Mouse (Mus musculus): Measurements from ENCODE around the gene Fam89a. TPM values are rescaled to one million over a fixed set of nuclear protein-coding genes. Genes with fewer than 3 reads are reported as not detected.

Fam89a gene
- under 1 TPM; 0.25 to 0.37 TPM for total RNA-seq (2021)
- long read RNA-seq = 0 reads

GRCm38 (mm10) chr8:124751709-124752173, at the start of gene Fam89a:
Fam89a (minus strand) TSS chr8:124751832.
- no peak for DNase-seq (ENCODE audit: low spot score in 2 of 2)

DNA sequence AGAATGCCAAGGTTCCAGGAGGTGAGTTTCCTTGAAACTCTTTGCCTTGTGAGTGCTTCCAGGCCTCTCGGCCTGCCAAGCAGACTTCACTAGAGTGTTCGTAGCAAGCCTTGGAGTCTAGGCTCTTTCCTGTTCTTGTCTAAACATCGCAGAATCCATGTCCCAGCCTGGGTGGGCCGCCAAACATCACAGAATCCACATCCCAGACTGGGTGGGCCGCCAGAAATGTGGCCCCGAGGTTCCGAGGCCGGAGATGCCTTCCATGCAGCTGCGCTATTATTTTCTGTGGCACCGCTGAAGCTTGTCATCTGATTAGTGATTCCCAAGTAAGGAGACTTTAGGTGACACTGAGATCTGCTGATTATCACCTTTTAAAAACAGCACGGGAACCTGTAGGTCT, 48.9 kb upstream of the Fam89a start:
- DNase-seq (ENCODE audit: low spot score in 2 of 2) = no peak

- DNase-seq (ENCODE audit: low spot score in 2 of 2) = no peak
Observed at GRCm38 (mm10) chr8:124795781-124796488, 44.3 kb upstream of the Fam89a start.

DNA sequence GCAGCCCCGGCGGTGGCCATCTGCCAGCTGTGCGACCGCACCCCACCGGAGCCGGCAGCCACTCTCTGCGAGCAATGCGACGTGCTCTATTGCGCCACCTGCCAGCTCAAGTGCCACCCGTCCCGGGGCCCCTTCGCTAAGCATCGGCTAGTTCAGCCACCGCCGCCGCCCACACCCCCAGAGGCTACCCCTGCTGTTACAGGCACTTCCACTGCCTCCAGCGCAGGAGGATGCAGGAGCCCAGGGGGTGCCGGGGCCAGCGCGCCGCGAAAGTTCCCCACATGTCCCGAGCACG, 42.8 kb upstream of the Fam89a start:
- peak; percentile 86 to 91 for DNase-seq (ENCODE audit: low spot score in 2 of 2)

DNA sequence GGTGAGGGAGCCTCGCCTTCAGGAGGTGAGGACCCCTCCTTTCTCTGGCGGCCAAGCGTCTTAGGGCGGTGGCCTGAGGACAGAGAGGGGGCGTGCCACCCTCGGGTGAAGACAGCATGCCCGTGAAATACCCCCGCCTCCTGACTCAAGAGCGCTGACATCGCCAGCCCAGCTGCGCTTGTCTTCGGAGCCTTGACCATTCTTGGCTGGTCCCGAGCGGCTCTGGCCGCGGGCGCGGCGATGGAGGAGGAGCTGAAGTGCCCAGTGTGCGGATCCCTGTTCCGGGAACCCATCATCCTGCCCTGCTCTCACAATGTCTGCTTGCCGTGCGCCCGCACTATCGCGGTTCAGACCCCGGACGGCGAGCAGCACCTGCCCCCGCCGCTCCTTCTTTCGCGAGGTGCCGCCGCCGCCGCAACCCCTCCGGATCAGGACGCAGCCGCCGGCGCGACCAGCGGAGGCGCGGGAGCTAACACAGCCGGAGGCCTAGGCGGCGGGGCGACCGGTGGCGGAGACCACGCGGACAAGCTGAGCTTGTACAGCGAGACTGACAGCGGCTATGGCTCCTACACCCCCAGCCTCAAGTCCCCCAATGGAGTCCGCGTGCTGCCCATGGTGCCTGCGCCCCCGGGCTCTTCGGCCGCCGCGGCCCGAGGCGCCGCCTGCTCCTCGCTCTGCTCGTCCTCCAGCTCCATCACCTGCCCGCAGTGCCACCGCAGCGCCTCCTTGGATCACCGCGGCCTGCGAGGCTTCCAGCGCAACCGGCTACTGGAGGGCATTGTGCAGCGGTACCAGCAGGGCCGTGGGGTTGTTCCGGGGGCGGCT, 42.2 kb upstream of the Fam89a start:
- DNase-seq (ENCODE audit: low spot score in 2 of 2) = peak in 1 of 2 experiments; percentile 41

- peak; percentile 87 to 93 for DNase-seq (ENCODE audit: low spot score in 2 of 2)
Observed at GRCm38 (mm10) chr8:124793172-124793651, 41.6 kb upstream of the Fam89a start.

DNA sequence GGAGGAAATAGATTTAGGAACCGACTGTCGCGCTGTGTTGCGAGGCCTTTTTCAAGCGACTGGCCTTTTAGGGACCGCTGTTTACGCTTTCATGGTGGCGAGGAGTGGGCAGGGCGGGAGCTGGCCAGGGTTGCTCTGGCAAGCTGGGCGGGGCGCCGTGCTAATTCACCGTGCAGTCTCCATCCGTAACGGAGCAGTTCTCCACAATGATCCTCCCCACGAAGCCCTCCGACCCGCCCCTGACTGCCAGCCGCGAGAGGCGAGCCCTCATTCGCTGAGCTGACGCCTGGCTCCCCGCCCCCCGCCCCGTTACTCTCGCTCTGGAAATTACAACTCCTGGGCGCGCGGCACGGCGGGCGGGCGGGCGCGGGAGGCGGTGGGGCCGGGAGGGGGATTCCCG, 41.1 kb upstream of the Fam89a start, which contains the start of gene Trim67:
Gene Trim67 (plus strand): TSS at position 385 of the 400 bp plus-strand sequence.
- peak; percentile 82 to 84 for DNase-seq (ENCODE audit: low spot score in 2 of 2)

GRCm38 (mm10) chr8:124792186-124792585, 40.6 kb upstream of the Fam89a start:
- DNase-seq (ENCODE audit: low spot score in 2 of 2) = peak; percentile 66 to 70

GRCm38 (mm10) chr8:124791751-124792150, 40.1 kb upstream of the Fam89a start:
- DNase-seq (ENCODE audit: low spot score in 2 of 2) = no peak

GRCm38 (mm10) chr8:124790676-124791075, 39.0 kb upstream of the Fam89a start:
- DNase-seq (ENCODE audit: low spot score in 2 of 2) = no peak

DNA sequence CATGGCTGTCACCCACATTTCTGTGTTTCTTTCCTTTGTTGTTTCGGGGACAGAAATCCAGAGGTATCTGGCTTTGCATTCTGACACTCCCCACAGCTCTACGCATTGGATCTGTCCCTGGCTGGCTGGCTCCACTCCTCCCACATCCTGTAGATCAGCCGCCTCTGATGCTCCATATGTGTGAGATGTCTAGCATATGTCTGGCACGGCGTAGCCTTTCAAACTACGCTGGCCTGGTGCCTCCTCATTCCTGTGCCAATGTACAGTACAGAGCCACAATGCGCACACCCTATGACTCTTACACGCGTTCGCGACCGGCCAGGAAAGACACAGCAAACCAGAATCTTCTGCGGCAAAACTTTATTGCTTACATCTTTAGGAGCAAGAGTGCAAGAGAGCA, 33.0 kb upstream of the Fam89a start:
- no peak for DNase-seq (ENCODE audit: low spot score in 2 of 2)

DNA sequence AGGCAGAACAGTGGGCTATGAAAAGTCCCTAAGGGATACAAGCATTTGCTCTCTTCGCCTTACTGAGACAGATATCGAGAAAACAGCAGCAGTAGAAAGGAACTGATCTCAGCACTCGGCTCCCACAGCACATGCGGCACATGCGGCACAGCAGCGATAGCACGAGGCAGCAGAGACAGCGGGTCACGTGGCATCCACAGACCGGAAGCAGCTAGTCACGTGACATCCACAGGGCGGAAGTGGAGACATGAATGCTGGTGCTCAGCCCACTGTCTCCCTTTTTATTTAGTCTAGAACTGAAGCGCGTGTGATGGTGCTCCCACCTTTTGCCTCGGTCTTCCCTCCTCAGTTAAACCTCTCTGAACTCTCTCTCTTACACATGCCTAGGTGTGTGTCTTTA, 31.6 kb upstream of the Fam89a start:
- no peak for DNase-seq (ENCODE audit: low spot score in 2 of 2)

DNA sequence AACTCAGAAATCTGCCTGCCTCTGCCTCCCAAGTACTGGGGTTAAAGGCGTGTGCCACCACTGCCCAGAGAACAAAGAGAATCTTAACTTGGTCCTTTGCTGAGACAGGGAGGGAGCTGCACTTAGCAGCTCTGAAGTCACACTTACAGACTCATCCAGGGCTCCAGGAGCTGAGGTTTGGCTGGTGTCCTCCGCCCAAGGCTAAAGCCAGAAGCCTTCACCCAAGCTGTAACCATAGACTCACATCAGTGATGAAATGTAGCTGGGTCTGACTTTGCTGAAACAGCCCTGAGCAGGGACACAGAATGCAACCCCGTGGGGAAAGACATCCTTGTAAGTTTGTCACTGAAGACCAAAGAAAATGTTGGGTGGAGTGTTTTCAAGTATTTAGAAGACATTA, 30.8 kb upstream of the Fam89a start:
- DNase-seq (ENCODE audit: low spot score in 2 of 2) = no peak

- no peak for DNase-seq (ENCODE audit: low spot score in 2 of 2)
Observed at GRCm38 (mm10) chr8:124780236-124780635, 28.6 kb upstream of the Fam89a start.

GRCm38 (mm10) chr8:124775695-124776094, 24.1 kb upstream of the Fam89a start:
- DNase-seq (ENCODE audit: low spot score in 2 of 2) = peak; percentile 77 to 83

- DNase-seq (ENCODE audit: low spot score in 2 of 2) = peak; percentile 55 to 56
Observed at GRCm38 (mm10) chr8:124772389-124772788, 20.8 kb upstream of the Fam89a start.

DNA sequence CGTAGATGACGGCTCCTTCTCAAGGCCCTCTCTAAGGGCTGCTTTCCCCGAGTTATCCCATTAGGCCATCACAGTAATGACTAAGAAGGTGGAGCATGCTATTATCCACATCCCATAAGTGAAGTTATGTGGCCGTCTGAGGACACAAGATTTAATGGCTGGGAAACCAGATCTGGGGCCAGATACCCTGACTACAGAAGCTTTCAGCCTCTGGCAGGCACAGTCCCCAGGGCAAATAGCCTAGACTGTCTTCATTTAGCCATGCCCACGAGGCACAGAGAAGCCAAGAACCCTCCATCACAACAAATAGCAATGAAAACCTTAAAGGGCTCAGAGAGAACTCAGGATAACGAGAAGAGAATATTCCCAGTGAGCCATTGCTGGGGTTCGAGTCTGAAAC, 11.4 kb upstream of the Fam89a start:
- DNase-seq (ENCODE audit: low spot score in 2 of 2) = no peak

- DNase-seq (ENCODE audit: low spot score in 2 of 2) = peak; percentile 48 to 53
Observed at GRCm38 (mm10) chr8:124758544-124758943, 6.9 kb upstream of the Fam89a start.

DNA sequence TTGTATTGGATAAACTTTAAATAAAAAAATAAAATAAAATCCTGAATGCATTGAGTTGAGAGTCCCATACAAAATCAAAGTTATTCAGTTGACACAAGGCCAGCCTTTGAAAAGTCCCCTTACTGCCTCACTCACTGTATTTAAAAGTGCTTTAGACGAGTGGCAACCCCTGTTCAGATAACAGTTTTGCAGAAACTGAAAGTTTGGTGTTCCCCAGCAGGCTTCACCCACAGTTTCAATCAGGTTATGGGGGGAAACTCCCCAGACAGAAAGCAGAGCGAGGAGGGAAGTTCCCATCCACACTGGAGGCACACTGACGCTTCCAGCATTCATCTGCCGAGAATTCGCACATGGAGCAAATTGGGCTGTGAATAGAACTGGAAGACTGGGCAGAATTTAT, 5.0 kb upstream of the Fam89a start:
- DNase-seq (ENCODE audit: low spot score in 2 of 2) = no peak

- no peak for DNase-seq (ENCODE audit: low spot score in 2 of 2)
Observed at GRCm38 (mm10) chr8:124756153-124756552, 4.5 kb upstream of the Fam89a start.

DNA sequence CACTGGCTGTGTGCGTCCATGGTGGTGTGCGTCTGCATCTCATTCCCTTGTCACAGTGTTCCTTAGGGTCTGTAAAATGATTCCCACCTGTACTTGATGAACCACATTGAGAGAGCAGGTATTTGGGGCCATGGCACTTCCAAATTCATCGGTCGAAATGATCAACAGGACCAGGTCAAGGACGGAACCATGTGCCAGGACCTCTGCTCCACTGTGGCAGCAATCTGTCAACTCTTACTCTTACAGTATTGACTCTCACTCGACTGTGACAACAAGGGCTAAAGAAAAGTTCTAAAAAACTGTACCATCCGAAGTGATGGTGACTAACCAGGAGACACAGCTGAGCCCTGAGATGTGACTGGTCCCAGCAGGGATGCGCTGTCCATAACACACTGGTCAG, 3.8 kb upstream of the Fam89a start:
- no peak for DNase-seq (ENCODE audit: low spot score in 2 of 2)

DNA sequence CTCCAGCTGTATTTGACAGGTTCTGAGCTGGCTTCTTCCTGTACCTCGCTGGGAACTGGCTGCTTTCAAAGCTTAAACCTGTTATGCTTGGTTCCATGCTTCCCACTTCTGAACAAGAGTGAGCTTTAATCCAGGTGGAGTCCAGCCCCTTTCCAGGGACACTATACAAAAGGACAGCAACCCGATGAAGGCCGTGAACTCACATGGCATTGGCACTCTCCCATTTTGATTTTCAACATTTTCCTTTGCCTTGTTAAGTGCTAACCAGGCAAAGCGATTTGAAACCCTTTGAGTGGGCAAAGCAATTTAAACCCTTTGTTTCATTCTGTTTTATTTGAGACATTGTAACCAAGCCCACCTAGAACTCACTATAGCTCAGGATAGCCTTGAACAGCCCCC, 3.2 kb upstream of the Fam89a start:
- DNase-seq (ENCODE audit: low spot score in 2 of 2) = no peak

Data from layer of hippocampus, postnatal 10 days (tissue).